Comparison of ENCODE assay signal across 9 mouse cellular contexts in the genomic region with DNA sequence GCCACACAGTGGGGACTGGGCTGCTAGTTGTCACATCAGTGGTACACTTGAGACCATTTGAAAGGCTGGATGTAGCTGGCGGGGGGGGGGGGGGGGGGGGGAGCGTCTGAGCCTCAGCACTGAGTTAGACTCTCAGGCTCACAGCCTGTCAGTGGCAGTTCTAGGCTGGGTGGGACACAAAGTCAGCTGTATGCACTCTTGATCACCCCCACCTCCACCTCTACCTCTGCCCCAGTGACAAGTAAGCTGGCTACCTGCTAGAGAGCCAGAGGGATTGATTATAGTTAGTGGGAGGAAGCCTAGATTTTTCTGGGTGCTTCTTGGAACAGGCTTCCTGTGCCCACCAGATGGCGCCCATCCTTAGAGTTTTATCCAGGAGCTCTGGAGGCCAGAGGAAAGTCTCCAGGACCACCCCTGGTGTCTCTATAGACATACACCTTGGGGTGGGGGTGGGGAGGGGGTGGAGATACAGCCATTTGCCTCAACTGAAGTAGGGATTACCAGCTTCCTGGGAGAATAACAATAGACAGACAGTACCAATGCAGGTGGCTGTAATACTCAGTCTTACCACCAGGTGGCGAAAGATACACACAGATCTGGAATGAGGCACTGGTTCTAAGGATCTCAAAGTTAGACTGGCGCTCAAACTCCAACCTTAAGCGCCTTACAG.
DNase-seq lines count a peak whose midpoint lies in the region; ATAC-seq and TF ChIP-seq lines count a peak whose summit lies in the region.
"Had no signal": no experiment of that assay in that cellular context is flagged by ENCODE, and none has a peak within 500 bp of the region (broad histone marks: within the 10 kb centered on the region; RNA-seq: fewer than 3 reads in every experiment).

No protein-coding gene starts in this region.

- WGBS in forebrain, embryonic 13.5 days: 3% methylated on average over 4 of the region's 6 CpGs
- 8% methylated on average over 4 of the region's 6 CpGs for whole genome bisulfite sequencing in lung, adult 2 months
- WGBS in neural tube, embryonic 15.5 days: 27% methylated on average over 5 of the region's 6 CpGs

- DNase-seq in G1E (ENCODE audit: low spot score): peak; percentile 53
- peak; percentile 57 for DNase-seq in c-Kit-positive CD71-negative TER-119-negative erythroid progenitor cells, embryonic 14.5 days (ENCODE audit: low read depth)
- peak; percentile 86 for DNase-seq in heart, postnatal 36 days
- DNase-seq in layer of hippocampus, adult 18-20 months (ENCODE audit: low spot score in 2 of 2): peak; percentile 64 to 92
- peak; percentile 78 for DNase-seq in lung, adult 2 months
- peak; percentile 83 for DNase-seq in thymus, postnatal 0 days (ENCODE audit: low spot score)

- no peak for TF ChIP-seq POLR2A in lung, adult 2 months (IDR thresholded peaks at IDR 0.05; ENCODE audit: borderline replicate concordance, extremely low read depth, low read depth, low read length)

- no peaks in the 10 kb centered on the region for H3K36me3 ChIP-seq in G1E (replicated peaks)
- H3K36me3 ChIP-seq in forebrain, embryonic 13.5 days (ENCODE audit: poor library complexity, severe bottlenecking): no peaks in the 10 kb centered on the region
- no peaks in the 10 kb centered on the region for H3K36me3 ChIP-seq in neural tube, embryonic 15.5 days

- peak; percentile 77 for TF ChIP-seq CTCF in G1E (IDR thresholded peaks at IDR 0.05; ENCODE audit: low read depth, low read length)
- peak; percentile 55 for TF ChIP-seq CTCF in lung, adult 2 months (IDR thresholded peaks at IDR 0.05; ENCODE audit: insufficient read depth, low read length)

- no peak overlapping the region for H3K9ac ChIP-seq in forebrain, embryonic 13.5 days
- no peak overlapping the region for H3K9ac ChIP-seq in neural tube, embryonic 15.5 days (replicated peaks)

- H3K27ac ChIP-seq in forebrain, embryonic 13.5 days: no peak overlapping the region
- H3K27ac ChIP-seq in neural tube, embryonic 15.5 days (replicated peaks): no peak overlapping the region
- H3K27ac ChIP-seq: macrophage had no signal

- no peaks in the 10 kb centered on the region for H3K4me1 ChIP-seq in G1E (ENCODE audit: insufficient read depth, low read depth, low read length)
- peaks cover 17% of the 10 kb centered on the region for H3K4me1 ChIP-seq in forebrain, embryonic 13.5 days
- H3K4me1 ChIP-seq in lung, adult 2 months (ENCODE audit: control insufficient read depth, insufficient read depth, low read length): peaks cover 3% of the 10 kb centered on the region; the same call in 1 of the 2 replicates
- peaks cover 13% of the 10 kb centered on the region for H3K4me1 ChIP-seq in neural tube, embryonic 15.5 days

- ATAC-seq in G1E (ENCODE audit: extremely low read depth, insufficient number of reproducible peaks, low FRiP score, poor library complexity, severe bottlenecking): peak; percentile 64
- peak; percentile 79 for ATAC-seq in forebrain, embryonic 13.5 days
- ATAC-seq in neural tube, embryonic 15.5 days (ENCODE audit: low FRiP score): peak; percentile 74; the same call in 1 of the 2 replicates

- intact Hi-C loops in heart, postnatal 36 days (cut with DNase I): loop anchor here (1.0 to 2.0 kb wide), 4 partner anchors 108 to 466 kb away; a partner anchor contains a TSS

- no peaks in the 10 kb centered on the region for H3K9me3 ChIP-seq in G1E (replicated peaks)
- no peaks in the 10 kb centered on the region for H3K9me3 ChIP-seq in forebrain, embryonic 13.5 days (replicated peaks)
- H3K9me3 ChIP-seq in neural tube, embryonic 15.5 days (replicated peaks): no peaks in the 10 kb centered on the region

- no peak overlapping the region for H3K4me2 ChIP-seq in forebrain, embryonic 13.5 days
- no peak overlapping the region for H3K4me2 ChIP-seq in neural tube, embryonic 15.5 days

- peaks cover 3% of the 10 kb centered on the region; the same call in 1 of the 2 replicates for H3K27me3 ChIP-seq in G1E (ENCODE audit: insufficient read depth, low read length)
- H3K27me3 ChIP-seq in forebrain, embryonic 13.5 days: no peaks in the 10 kb centered on the region
- H3K27me3 ChIP-seq in neural tube, embryonic 15.5 days (replicated peaks): no peaks in the 10 kb centered on the region

- H3K4me3 ChIP-seq in G1E (ENCODE audit: low read depth, low read length): no peak overlapping the region
- no peak overlapping the region for H3K4me3 ChIP-seq in forebrain, embryonic 13.5 days
- H3K4me3 ChIP-seq in lung, adult 2 months (replicated peaks; ENCODE audit: extremely low read depth, low read depth, low read length): no peak overlapping the region
- no peak overlapping the region for H3K4me3 ChIP-seq in neural tube, embryonic 15.5 days (replicated peaks)
